Mouse (Mus musculus) embryonic facial prominence, embryonic 15.5 days (tissue): ENCODE measurements at regions not wholly inside any gene's neighbourhood (a gene's known extent, or its start where the extent isn't known, plus 50 kb on each side); places are given as distances from the start of the nearest gene placed in this dataset.

ENCODE experiments used
- ATAC-seq: fragments of 200-750 bp; cut with Nextera tagmentation; 2 replicates; pipeline ENCODE4 v1.8.0; 2017; ENCODE audit warnings: low read depth, moderate TSS enrichment; ENCODE audit not compliant: insufficient number of reproducible peaks, low FRiP score, low TSS enrichment
- H3K27ac ChIP-seq: fragments of 300-500 bp; sonication (generic); replicated peaks from 2 replicates; pipeline ENCODE4 v1.5.1; 2015; ENCODE audit warnings: mild to moderate bottlenecking, inconsistent platforms
- H3K27me3 ChIP-seq: fragments of 300-500 bp; sonication (generic); 2 replicates; pipeline ENCODE4 v1.6.1; 2015; ENCODE audit warnings: inconsistent platforms
- H3K36me3 ChIP-seq: fragments of 300-500 bp; sonication (generic); 2 replicates; pipeline ENCODE4 v1.6.1; 2015; ENCODE audit warnings: mild to moderate bottlenecking, inconsistent platforms
- H3K4me1 ChIP-seq: fragments of 300-500 bp; sonication (generic); 2 replicates; pipeline ENCODE4 v1.6.1; 2015; ENCODE audit warnings: inconsistent platforms
- H3K4me2 ChIP-seq: fragments of 300-500 bp; sonication (generic); replicated peaks from 2 replicates; pipeline ENCODE4 v1.6.1; 2015; ENCODE audit warnings: mild to moderate bottlenecking, inconsistent platforms
- H3K4me3 ChIP-seq: fragments of 300-500 bp; sonication (generic); replicated peaks from 2 replicates; pipeline ENCODE4 v1.5.1; 2015; ENCODE audit warnings: mild to moderate bottlenecking, inconsistent platforms
- H3K9ac ChIP-seq: fragments of 300-500 bp; sonication (generic); 2 replicates; pipeline ENCODE4 v1.6.1; 2015; ENCODE audit warnings: inconsistent platforms
- H3K9me3 ChIP-seq: fragments of 300-500 bp; sonication (generic); replicated peaks from 2 replicates; pipeline ENCODE4 v1.6.1; 2016; ENCODE audit warnings: inconsistent platforms
- WGBS: fragments of 180-500 bp; shearing (Covaris S2); methylation state at CpG from one replicate; pipeline ENCODE4 v1.1.7; 2015; 5-methylcytosine and 5-hydroxymethylcytosine counted together

GRCm38 (mm10) chr2:19714025-19714424 is 56.5 kb downstream of the Otud1 start:
- no peaks in the 10 kb centered on the region for H3K36me3 ChIP-seq
- no peak overlapping the region for H3K4me3 ChIP-seq
- no peak overlapping the region for H3K4me2 ChIP-seq
- no peak overlapping the region for H3K9ac ChIP-seq
- H3K27me3 ChIP-seq, result no peaks in the 10 kb centered on the region
- no peak for ATAC-seq
- H3K9me3 ChIP-seq, result no peaks in the 10 kb centered on the region
- H3K27ac ChIP-seq, result no peak overlapping the region
- no peaks in the 10 kb centered on the region for H3K4me1 ChIP-seq
- WGBS, result 75% methylated on average over 3 of the region's 3 CpGs

GRCm38 (mm10) chr2:19715564-19716238 is 58.1 kb downstream of the Otud1 start:
- H3K9ac ChIP-seq, result no peak overlapping the region
- H3K4me2 ChIP-seq, result peak overlapping the region; percentile 45
- H3K27ac ChIP-seq, result no peak overlapping the region
- H3K4me3 ChIP-seq, result peak overlapping the region; percentile 29
- H3K36me3 ChIP-seq, result no peaks in the 10 kb centered on the region
- no peaks in the 10 kb centered on the region for H3K4me1 ChIP-seq
- WGBS, result 6% methylated on average over 11 of the region's 11 CpGs
- no peak for ATAC-seq
- no peaks in the 10 kb centered on the region for H3K9me3 ChIP-seq
- no peaks in the 10 kb centered on the region for H3K27me3 ChIP-seq

GRCm38 (mm10) chr2:19716388-19716787 is 58.8 kb downstream of the Otud1 start:
- peak overlapping the region; percentile 45; the same call in 1 of the 2 replicates for H3K4me2 ChIP-seq
- ATAC-seq, result no peak

GRCm38 (mm10) chr2:19726085-19726484 is 68.5 kb downstream of the Otud1 start:
- Histone ChIP-seq H3K27me3 (no peaks in the 10 kb centered on the region), H3K36me3 (no peaks in the 10 kb centered on the region), H3K27ac (no peak overlapping the region), H3K4me2 (no peak overlapping the region), H3K4me3 (no peak overlapping the region), H3K9ac (no peak overlapping the region), H3K4me1 (no peaks in the 10 kb centered on the region), H3K9me3 (no peaks in the 10 kb centered on the region)
- no peak for ATAC-seq
- 85% methylated on average over 6 of the region's 6 CpGs for WGBS

More at GRCm38 (mm10) chr2:19716388-19716787, 58.8 kb downstream of the Otud1 start:
- no peaks in the 10 kb centered on the region for H3K9me3 ChIP-seq
- no peak overlapping the region for H3K9ac ChIP-seq
- no peaks in the 10 kb centered on the region for H3K27me3 ChIP-seq
- WGBS, result 73% methylated on average over 5 of the region's 5 CpGs
- H3K4me1 ChIP-seq, result no peaks in the 10 kb centered on the region
- no peak overlapping the region for H3K27ac ChIP-seq
- no peaks in the 10 kb centered on the region for H3K36me3 ChIP-seq
- H3K4me3 ChIP-seq, result no peak overlapping the region

GRCm38 (mm10) chr2:19726904-19727303 is 69.4 kb downstream of the Otud1 start:
- ATAC-seq, result no peak

GRCm38 (mm10) chr2:19732922-19733859 is 75.6 kb downstream of the Otud1 start:
- no peak overlapping the region for H3K9ac ChIP-seq
- 74% methylated on average over 12 of the region's 12 CpGs for WGBS
- no peak overlapping the region for H3K4me2 ChIP-seq
- H3K36me3 ChIP-seq, result no peaks in the 10 kb centered on the region
- no peaks in the 10 kb centered on the region for H3K27me3 ChIP-seq
- H3K4me3 ChIP-seq, result no peak overlapping the region
- H3K27ac ChIP-seq, result no peak overlapping the region
- H3K4me1 ChIP-seq, result no peaks in the 10 kb centered on the region
- H3K9me3 ChIP-seq, result no peaks in the 10 kb centered on the region
- ATAC-seq, result no peak

More at GRCm38 (mm10) chr2:19726904-19727303, 69.4 kb downstream of the Otud1 start:
- 10% methylated on average over 9 of the region's 9 CpGs for whole genome bisulfite sequencing
- Histone ChIP-seq H3K4me1 (no peaks in the 10 kb centered on the region), H3K27ac (no peak overlapping the region), H3K27me3 (no peaks in the 10 kb centered on the region), H3K9ac (no peak overlapping the region), H3K9me3 (no peaks in the 10 kb centered on the region), H3K36me3 (no peaks in the 10 kb centered on the region), H3K4me3 (no peak overlapping the region), H3K4me2 (no peak overlapping the region)

- no peaks in the 10 kb centered on the region for H3K9me3 ChIP-seq
- no peaks in the 10 kb centered on the region for H3K4me1 ChIP-seq
- ATAC-seq, result no peak
- H3K27me3 ChIP-seq, result no peaks in the 10 kb centered on the region
- no peak overlapping the region for H3K9ac ChIP-seq
- H3K36me3 ChIP-seq, result no peaks in the 10 kb centered on the region
- no peak overlapping the region for H3K27ac ChIP-seq
- WGBS, result 74% methylated on average over 12 of the region's 12 CpGs
- H3K4me2 ChIP-seq, result no peak overlapping the region
- H3K4me3 ChIP-seq, result no peak overlapping the region
Observed at GRCm38 (mm10) chr2:19734164-19734870, 76.8 kb downstream of the Otud1 start.

GRCm38 (mm10) chr2:19741508-19741907 is 84.0 kb downstream of the Otud1 start:
- ATAC-seq, result no peak
- Histone ChIP-seq H3K4me1 (no peaks in the 10 kb centered on the region), H3K9ac (no peak overlapping the region), H3K4me3 (no peak overlapping the region), H3K4me2 (no peak overlapping the region), H3K27me3 (no peaks in the 10 kb centered on the region), H3K9me3 (no peaks in the 10 kb centered on the region), H3K27ac (no peak overlapping the region), H3K36me3 (no peaks in the 10 kb centered on the region)

GRCm38 (mm10) chr2:19743467-19743866 is 85.9 kb downstream of the Otud1 start:
- 22% methylated on average over 4 of the region's 4 CpGs for WGBS
- no peaks in the 10 kb centered on the region for H3K9me3 ChIP-seq
- H3K4me3 ChIP-seq, result no peak overlapping the region

GRCm38 (mm10) chr2:19744986-19745660 is 87.6 kb downstream of the Otud1 start:
- Histone ChIP-seq H3K4me1 (no peaks in the 10 kb centered on the region), H3K4me2 (no peak overlapping the region), H3K27me3 (no peaks in the 10 kb centered on the region), H3K36me3 (no peaks in the 10 kb centered on the region), H3K9me3 (no peaks in the 10 kb centered on the region), H3K4me3 (no peak overlapping the region), H3K27ac (no peak overlapping the region), H3K9ac (no peak overlapping the region)
- 98% methylated on average over 2 of the region's 2 CpGs for WGBS
- ATAC-seq, result no peak

More at GRCm38 (mm10) chr2:19743467-19743866, 85.9 kb downstream of the Otud1 start:
- Histone ChIP-seq H3K9ac (no peak overlapping the region), H3K27ac (no peak overlapping the region), H3K36me3 (no peaks in the 10 kb centered on the region), H3K4me1 (no peaks in the 10 kb centered on the region), H3K27me3 (no peaks in the 10 kb centered on the region), H3K4me2 (no peak overlapping the region)
- no peak for ATAC-seq

GRCm38 (mm10) chr2:19752753-19753152 is 95.2 kb downstream of the Otud1 start:
- 89% methylated on average over 11 of the region's 11 CpGs for WGBS
- ATAC-seq, result no peak
- H3K4me3 ChIP-seq, result no peak overlapping the region
- no peaks in the 10 kb centered on the region for H3K27me3 ChIP-seq
- H3K27ac ChIP-seq, result no peak overlapping the region
- H3K36me3 ChIP-seq, result no peaks in the 10 kb centered on the region
- H3K4me2 ChIP-seq, result no peak overlapping the region
- no peaks in the 10 kb centered on the region for H3K4me1 ChIP-seq
- H3K9ac ChIP-seq, result no peak overlapping the region
- H3K9me3 ChIP-seq, result no peaks in the 10 kb centered on the region
